Mouse (Mus musculus): ENCODE measurements around the gene Olfr555.

- TF ChIP-seq POLR2A (IDR thresholded peaks at IDR 0.05; ENCODE audit: borderline replicate concordance, extremely low read depth, low read depth, low read length) (no peak), CTCF (IDR thresholded peaks at IDR 0.05; ENCODE audit: insufficient read depth, low read length) (no peak)
These were observed at the start of gene Olfr555 for GRCm38 (mm10) chr7:102658523-102658922.
